Comparison of ENCODE assay signal across 13 mouse cellular contexts in genomic region chr3:31100802-31101201, GRCm38 (mm10). TPM values are rescaled to one million over a fixed set of nuclear protein-coding genes. Genes with fewer than 3 reads are reported as not detected.
"Had no signal": no experiment of that assay in that cellular context is flagged by ENCODE, and none has a peak within 500 bp of the region (broad histone marks: within the 10 kb centered on the region; RNA-seq: fewer than 3 reads in every experiment).

No protein-coding gene starts in this region.

- H3K4me2 ChIP-seq: intestine, embryonic 15.5 days; kidney, embryonic 15.5 days had no signal

- H3K36me3 ChIP-seq: intestine, embryonic 15.5 days; midbrain, embryonic 15.5 days had no signal

- ATAC-seq: intestine, embryonic 15.5 days; midbrain, embryonic 15.5 days had no signal

- DNase-seq: kidney, adult 18-20 months; kidney, postnatal 25 days; lung, adult 18-20 months; lung, postnatal 4 days; thymus, postnatal 25 days had no signal

- H3K27ac ChIP-seq: intestine, embryonic 15.5 days; kidney, embryonic 15.5 days; limb, embryonic 12.5 days; liver, embryonic 14.5 days; midbrain, embryonic 10.5 days; midbrain, embryonic 15.5 days; stomach, postnatal 0 days had no signal

- H3K9ac ChIP-seq: intestine, embryonic 15.5 days; kidney, embryonic 15.5 days; limb, embryonic 12.5 days; liver, embryonic 14.5 days; midbrain, embryonic 15.5 days had no signal

- H3K9me3 ChIP-seq: intestine, embryonic 15.5 days; kidney, embryonic 15.5 days; limb, embryonic 12.5 days; midbrain, embryonic 10.5 days; midbrain, embryonic 15.5 days had no signal

- H3K4me3 ChIP-seq: intestine, embryonic 15.5 days; kidney, embryonic 15.5 days; limb, embryonic 12.5 days; midbrain, embryonic 15.5 days had no signal

- H3K27me3 ChIP-seq: intestine, embryonic 15.5 days; kidney, embryonic 15.5 days; limb, embryonic 12.5 days; midbrain, embryonic 15.5 days had no signal

RNA-seq across cellular contexts. Expression of gene Cldn11, which starts 48.9 kb away (rescaled TPM):
- polyA plus RNA-seq: liver, adult 2 months had no signal
